Mouse (Mus musculus): Measurements from ENCODE around the gene Slc35f3. TPM values are rescaled to one million over a fixed set of nuclear protein-coding genes. Genes with fewer than 3 reads are reported as not detected.

The Slc35f3 gene
- total and polyA plus RNA-seq, 2 experiments from 2014 or later, result 2.1 to 4.6 TPM

DNA sequence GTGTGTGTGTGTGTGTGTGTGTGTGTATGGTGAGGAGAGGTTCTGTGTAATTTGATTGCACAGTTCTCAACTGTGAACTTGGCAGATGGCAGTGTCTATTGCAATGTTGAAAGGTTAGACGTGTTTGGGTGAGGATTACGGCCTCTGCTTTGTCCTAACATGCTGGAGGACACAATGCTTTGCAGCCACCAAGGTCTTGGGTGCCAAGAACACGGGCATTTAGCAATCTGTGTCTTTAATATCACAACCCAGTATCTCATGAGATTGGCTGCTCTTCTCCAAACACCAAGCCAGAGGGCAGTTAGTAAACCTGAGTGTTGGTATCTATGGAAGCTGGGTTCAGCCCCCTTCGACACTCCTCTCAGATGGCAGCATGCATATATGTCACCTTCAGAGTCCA, 22.5 kb upstream of the Slc35f3 start:
- H3K36me3 ChIP-seq (ENCODE audit: insufficient read depth, low read length), result no peaks in the 10 kb centered on the region
- DNase-seq (ENCODE audit: low spot score) (no peak), ATAC-seq (ENCODE audit: low FRiP score) (no peak)

GRCm38 (mm10) chr8:126291951-126292350, 6.4 kb upstream of the Slc35f3 start:
- no peak for TF ChIP-seq CTCF (IDR thresholded peaks at IDR 0.05)
- H3K36me3 ChIP-seq (ENCODE audit: insufficient read depth, low read length), result no peaks in the 10 kb centered on the region
- H3K4me3 ChIP-seq (ENCODE audit: low read depth, low read length), result no peak overlapping the region
- DNase-seq (ENCODE audit: low spot score) (no peak), ATAC-seq (ENCODE audit: low FRiP score) (no peak)
- no peak overlapping the region for H3K4me2 ChIP-seq (ENCODE audit: low read depth, low read length, poor library complexity, severe bottlenecking)
- no peaks in the 10 kb centered on the region for H3K4me1 ChIP-seq (ENCODE audit: insufficient read depth, low read length)
- no peak overlapping the region for H3K27ac ChIP-seq (ENCODE audit: low read depth, low read length)
- no peak overlapping the region for H3K9ac ChIP-seq (replicated peaks; ENCODE audit: low read length, poor library complexity, severe bottlenecking)
- H3K27me3 ChIP-seq (ENCODE audit: insufficient read depth, low read length), result no peaks in the 10 kb centered on the region
- H3K9me3 ChIP-seq (ENCODE audit: low read length), result no peaks in the 10 kb centered on the region
- WGBS, result 90% methylated on average over 10 of the region's 10 CpGs

More for the DNA sequence above, 22.5 kb upstream of the Slc35f3 start:
- no peak overlapping the region for H3K4me3 ChIP-seq (ENCODE audit: low read depth, low read length)
- H3K27ac ChIP-seq (ENCODE audit: low read depth, low read length), result no peak overlapping the region
- TF ChIP-seq CTCF (IDR thresholded peaks at IDR 0.05), result no peak
- no peak overlapping the region for H3K4me2 ChIP-seq (ENCODE audit: low read depth, low read length, poor library complexity, severe bottlenecking)
- no peaks in the 10 kb centered on the region for H3K4me1 ChIP-seq (ENCODE audit: insufficient read depth, low read length)
- 74% methylated on average over 4 of the region's 4 CpGs for WGBS
- H3K27me3 ChIP-seq (ENCODE audit: insufficient read depth, low read length), result no peaks in the 10 kb centered on the region
- H3K9ac ChIP-seq (replicated peaks; ENCODE audit: low read length, poor library complexity, severe bottlenecking), result no peak overlapping the region
- H3K9me3 ChIP-seq (ENCODE audit: low read length), result no peaks in the 10 kb centered on the region

GRCm38 (mm10) chr8:126297284-126297845, 993 bp upstream of the Slc35f3 start:
- no peaks in the 10 kb centered on the region for H3K27me3 ChIP-seq (ENCODE audit: insufficient read depth, low read length)
- ATAC-seq (ENCODE audit: low FRiP score) (no peak), DNase-seq (ENCODE audit: low spot score) (peak; percentile 71)
- no peak overlapping the region for H3K9ac ChIP-seq (replicated peaks; ENCODE audit: low read length, poor library complexity, severe bottlenecking)
- no peak overlapping the region for H3K27ac ChIP-seq (ENCODE audit: low read depth, low read length)
- TF ChIP-seq CTCF (IDR thresholded peaks at IDR 0.05), result peak; percentile 78
- H3K36me3 ChIP-seq (ENCODE audit: insufficient read depth, low read length), result no peaks in the 10 kb centered on the region
- no peak overlapping the region for H3K4me3 ChIP-seq (ENCODE audit: low read depth, low read length)
- no peaks in the 10 kb centered on the region for H3K4me1 ChIP-seq (ENCODE audit: insufficient read depth, low read length)
- no peak overlapping the region for H3K4me2 ChIP-seq (ENCODE audit: low read depth, low read length, poor library complexity, severe bottlenecking)
- 20% methylated on average over 1 of the region's 1 CpGs for WGBS
- no peaks in the 10 kb centered on the region for H3K9me3 ChIP-seq (ENCODE audit: low read length)

DNA sequence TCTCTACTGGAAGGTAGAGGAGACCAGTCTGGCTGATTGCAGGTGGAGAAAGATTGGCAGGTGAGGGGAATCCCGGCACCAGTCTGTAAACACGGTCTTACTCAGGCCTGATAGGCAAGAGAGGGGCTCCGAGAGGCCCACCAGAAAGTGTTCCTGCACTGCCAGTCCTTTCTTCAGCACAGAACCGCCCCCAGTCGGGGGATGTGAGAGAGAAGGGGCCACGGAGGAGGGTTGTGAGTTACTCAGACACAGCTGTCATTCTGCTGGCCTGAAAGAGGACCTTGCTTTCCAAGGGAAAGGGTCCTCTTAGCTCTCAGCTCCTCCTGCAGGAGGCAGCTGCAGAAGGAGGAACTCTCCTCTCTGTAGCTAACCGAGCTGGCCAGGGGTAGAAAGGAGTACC, 975 bp downstream of the Slc35f3 start:
- WGBS, result 28% methylated on average over 7 of the region's 7 CpGs
- peak overlapping the region; percentile 76 for H3K9ac ChIP-seq (replicated peaks; ENCODE audit: low read length, poor library complexity, severe bottlenecking)

GRCm38 (mm10) chr8:126300350-126300749, 2.0 kb downstream of the Slc35f3 start:
- Histone ChIP-seq H3K9ac (replicated peaks; ENCODE audit: low read length, poor library complexity, severe bottlenecking) (no peak overlapping the region), H3K4me1 (ENCODE audit: insufficient read depth, low read length) (no peaks in the 10 kb centered on the region), H3K9me3 (ENCODE audit: low read length) (no peaks in the 10 kb centered on the region), H3K4me3 (ENCODE audit: low read depth, low read length) (no peak overlapping the region), H3K36me3 (ENCODE audit: insufficient read depth, low read length) (no peaks in the 10 kb centered on the region), H3K4me2 (ENCODE audit: low read depth, low read length, poor library complexity, severe bottlenecking) (0 out of 2 replicates have a peak overlapping the region, but pooled peaks have one; percentile 6), H3K27ac (ENCODE audit: low read depth, low read length) (no peak overlapping the region), H3K27me3 (ENCODE audit: insufficient read depth, low read length) (no peaks in the 10 kb centered on the region)
- ATAC-seq (ENCODE audit: low FRiP score) (no peak), DNase-seq (ENCODE audit: low spot score) (no peak)
- WGBS, result 85% methylated on average over 5 of the region's 5 CpGs
- no peak for TF ChIP-seq CTCF (IDR thresholded peaks at IDR 0.05)

More for the DNA sequence above, 975 bp downstream of the Slc35f3 start:
- DNase-seq (ENCODE audit: low spot score) (no peak), ATAC-seq (ENCODE audit: low FRiP score) (no peak)
- Histone ChIP-seq H3K4me1 (ENCODE audit: insufficient read depth, low read length) (no peaks in the 10 kb centered on the region), H3K4me2 (ENCODE audit: low read depth, low read length, poor library complexity, severe bottlenecking) (peak overlapping the region; percentile 93), H3K27ac (ENCODE audit: low read depth, low read length) (no peak overlapping the region), H3K27me3 (ENCODE audit: insufficient read depth, low read length) (no peaks in the 10 kb centered on the region), H3K36me3 (ENCODE audit: insufficient read depth, low read length) (no peaks in the 10 kb centered on the region), H3K4me3 (ENCODE audit: low read depth, low read length) (peak overlapping the region; percentile 62), H3K9me3 (ENCODE audit: low read length) (no peaks in the 10 kb centered on the region)
- TF ChIP-seq CTCF (IDR thresholded peaks at IDR 0.05), result peak; percentile 27

- Histone ChIP-seq H3K4me2 (ENCODE audit: low read depth, low read length, poor library complexity, severe bottlenecking) (no peak overlapping the region), H3K4me1 (ENCODE audit: insufficient read depth, low read length) (no peaks in the 10 kb centered on the region), H3K4me3 (ENCODE audit: low read depth, low read length) (no peak overlapping the region), H3K27me3 (ENCODE audit: insufficient read depth, low read length) (no peaks in the 10 kb centered on the region), H3K27ac (ENCODE audit: low read depth, low read length) (no peak overlapping the region), H3K36me3 (ENCODE audit: insufficient read depth, low read length) (no peaks in the 10 kb centered on the region), H3K9me3 (ENCODE audit: low read length) (no peaks in the 10 kb centered on the region), H3K9ac (replicated peaks; ENCODE audit: low read length, poor library complexity, severe bottlenecking) (no peak overlapping the region)
- ATAC-seq (ENCODE audit: low FRiP score) (no peak), DNase-seq (ENCODE audit: low spot score) (no peak)
- no peak for TF ChIP-seq CTCF (IDR thresholded peaks at IDR 0.05)
- WGBS, result 78% methylated on average over 6 of the region's 6 CpGs
Observed at GRCm38 (mm10) chr8:126301580-126301979, 3.2 kb downstream of the Slc35f3 start.

Data from midbrain, postnatal 0 days (tissue).